Mouse (Mus musculus) cerebellum, adult 8-10 months (tissue): Measurements from ENCODE around the gene H1f0.

Experiments used
- DNase-seq: peaks from one replicate; pipeline ENCODE4 v3.0.0; 2022

Gene H1f0

DNA sequence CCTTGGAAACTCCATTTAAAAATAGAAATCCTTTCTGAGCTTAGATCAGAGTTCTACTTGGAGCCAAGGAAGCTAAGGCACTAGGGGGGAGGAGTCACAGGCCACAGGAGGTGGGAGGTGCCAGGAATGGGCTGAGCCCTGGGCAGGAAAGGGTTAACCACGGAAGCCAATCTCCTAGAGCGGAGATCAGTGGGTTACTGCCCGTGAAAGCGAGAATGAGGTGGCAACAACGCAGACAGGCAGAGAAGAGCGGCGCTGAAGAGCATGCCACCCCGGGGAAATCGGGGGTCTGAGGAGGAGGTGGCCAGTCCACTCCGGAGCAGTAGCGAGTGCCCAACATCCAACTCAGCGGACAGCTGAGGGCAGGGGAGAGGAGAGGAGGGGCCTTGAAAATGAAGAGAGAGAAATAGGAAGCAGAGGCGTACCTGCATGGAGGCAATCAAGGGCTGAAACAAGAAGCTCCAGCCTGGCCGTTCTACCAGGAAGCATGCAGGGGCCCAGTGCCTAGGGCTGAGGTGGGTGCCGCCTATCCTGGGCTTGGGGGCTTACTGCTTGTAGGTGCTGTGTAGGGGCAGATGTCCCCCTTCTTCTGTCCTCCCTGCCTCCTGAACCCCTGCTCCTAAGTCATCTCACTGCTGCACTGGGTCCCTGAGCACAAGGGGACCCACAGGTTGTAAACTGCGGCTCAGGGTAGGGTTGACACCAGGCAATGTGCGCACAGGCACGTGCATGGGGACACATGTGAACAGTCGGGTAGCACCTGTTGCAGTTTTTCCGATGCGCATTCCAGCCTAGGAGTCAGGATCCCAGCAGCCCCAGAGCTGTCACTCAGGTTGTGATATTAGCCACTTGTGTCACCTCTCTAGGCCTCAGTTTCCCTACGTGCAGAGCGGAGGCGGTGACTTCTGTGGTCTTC, 12.5 kb downstream of the H1f0 start:
- DNase-seq = no peak

DNA sequence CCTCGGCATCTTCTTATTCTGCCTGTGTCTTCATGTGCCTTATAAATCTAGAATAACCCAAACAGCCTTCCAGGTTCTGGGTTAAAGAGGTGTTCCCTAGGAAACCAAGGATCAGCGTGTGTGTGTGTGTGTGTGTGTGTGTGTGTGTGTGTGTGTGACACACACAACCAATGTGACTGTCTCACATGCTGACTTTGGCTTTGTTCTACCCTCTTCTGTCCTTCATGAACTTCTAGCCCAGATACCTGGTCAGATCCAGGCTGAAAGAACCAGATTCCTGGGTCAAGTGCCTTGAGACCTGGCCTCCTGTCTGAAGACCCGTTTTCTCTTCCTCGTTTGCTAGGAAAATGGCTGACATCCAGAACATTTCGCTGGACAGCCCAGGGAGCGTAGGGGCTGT, 13.3 kb downstream of the H1f0 start, which contains the start of gene Galr3:
Gene Galr3 (plus strand): TSS at position 301 of the 400 bp plus-strand sequence.
- no peak for DNase-seq

DNA sequence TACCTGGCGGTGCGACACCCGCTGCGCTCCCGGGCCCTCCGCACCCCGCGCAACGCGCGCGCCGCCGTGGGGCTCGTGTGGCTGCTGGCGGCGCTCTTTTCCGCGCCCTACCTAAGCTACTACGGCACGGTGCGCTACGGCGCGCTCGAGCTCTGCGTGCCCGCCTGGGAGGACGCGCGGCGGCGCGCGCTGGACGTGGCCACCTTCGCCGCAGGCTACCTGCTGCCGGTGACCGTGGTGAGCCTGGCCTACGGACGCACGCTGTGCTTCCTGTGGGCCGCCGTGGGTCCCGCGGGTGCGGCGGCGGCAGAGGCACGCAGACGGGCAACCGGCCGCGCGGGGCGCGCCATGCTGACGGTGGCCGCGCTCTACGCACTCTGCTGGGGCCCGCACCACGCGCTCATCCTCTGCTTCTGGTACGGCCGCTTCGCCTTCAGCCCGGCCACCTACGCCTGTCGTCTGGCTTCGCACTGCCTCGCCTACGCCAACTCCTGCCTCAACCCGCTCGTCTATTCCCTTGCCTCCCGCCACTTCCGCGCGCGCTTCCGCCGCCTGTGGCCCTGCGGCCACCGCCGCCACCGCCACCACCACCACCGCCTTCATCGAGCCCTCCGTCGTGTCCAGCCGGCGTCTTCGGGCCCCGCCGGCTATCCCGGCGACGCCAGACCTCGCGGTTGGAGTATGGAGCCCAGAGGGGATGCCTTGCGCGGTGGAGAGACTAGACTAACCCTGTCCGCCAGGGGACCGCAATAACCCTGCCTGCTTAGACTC, 14.7 kb downstream of the H1f0 start:
- peak; percentile 53 for DNase-seq

DNA sequence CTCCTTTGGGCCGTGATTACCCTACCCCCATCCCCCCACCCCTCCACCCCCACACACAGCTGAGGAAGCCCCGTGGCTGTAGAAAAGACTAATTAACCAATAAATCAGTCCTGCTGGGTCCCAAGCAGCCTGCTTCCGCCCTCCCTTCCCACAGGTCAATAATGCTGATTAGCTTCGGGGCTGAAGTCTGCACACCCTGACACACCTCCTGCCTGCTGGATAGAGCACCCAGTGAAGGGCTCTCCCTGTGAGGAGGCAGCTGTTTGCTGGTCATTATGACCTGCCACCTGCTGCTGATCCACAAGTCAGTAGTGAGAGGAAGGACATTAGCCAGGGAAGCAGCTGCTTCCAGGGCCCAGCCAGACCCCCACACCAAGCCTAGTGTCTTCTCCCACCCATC, 16.6 kb downstream of the H1f0 start:
- no peak for DNase-seq

DNA sequence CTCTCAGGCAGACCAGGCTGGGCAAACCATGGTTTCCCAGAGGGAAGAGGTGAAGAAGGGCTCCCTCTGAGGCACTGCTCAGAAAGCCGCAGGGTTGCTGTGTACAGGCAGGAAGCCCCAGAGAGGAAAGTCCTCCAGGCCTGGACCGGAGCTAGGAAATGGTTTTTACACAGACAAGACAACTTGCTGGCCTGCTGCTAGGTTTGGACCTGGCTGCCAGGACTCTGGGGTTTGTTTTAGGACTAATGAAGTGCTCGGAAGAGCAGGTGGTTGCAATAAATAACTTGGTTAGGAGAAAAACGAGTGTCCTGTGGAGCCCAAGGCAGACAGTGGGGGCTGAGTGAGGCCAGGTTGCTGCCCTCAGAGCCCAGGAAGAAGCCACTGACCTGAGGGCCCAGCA, 19.9 kb downstream of the H1f0 start:
- DNase-seq = no peak

DNA sequence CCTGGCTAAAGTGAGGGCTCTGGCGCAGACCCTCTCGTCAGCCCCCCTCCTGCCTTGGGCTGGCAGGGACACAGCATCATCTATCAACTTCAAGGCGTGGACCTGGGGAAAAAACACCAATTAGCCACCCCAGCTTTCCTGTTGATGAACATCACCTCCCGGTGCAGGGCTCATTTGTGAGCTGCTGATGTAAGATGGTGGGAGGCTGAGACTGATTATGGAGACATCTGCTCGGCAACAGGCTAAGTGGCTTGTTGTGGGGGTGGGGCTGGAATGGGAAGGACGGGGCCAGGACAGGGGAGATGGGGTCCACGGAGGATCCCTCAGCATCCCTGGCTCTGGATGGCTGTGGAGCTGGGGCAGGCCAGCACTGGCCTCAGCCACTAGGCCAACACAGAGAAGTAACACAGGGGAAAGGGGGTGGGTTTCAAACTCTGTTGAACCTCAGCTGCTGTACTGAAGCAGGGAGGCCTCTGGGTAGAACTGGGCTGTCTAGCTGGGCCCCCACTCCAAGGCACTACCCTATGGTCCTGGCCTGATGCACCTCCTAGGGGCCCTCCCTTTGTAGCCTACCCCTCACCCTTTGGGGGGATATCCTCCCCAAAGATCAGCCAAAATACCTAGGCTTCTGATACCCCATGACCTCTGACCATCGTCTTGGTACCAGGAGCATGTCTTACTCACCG, 22.1 kb downstream of the H1f0 start:
- no peak for DNase-seq

DNA sequence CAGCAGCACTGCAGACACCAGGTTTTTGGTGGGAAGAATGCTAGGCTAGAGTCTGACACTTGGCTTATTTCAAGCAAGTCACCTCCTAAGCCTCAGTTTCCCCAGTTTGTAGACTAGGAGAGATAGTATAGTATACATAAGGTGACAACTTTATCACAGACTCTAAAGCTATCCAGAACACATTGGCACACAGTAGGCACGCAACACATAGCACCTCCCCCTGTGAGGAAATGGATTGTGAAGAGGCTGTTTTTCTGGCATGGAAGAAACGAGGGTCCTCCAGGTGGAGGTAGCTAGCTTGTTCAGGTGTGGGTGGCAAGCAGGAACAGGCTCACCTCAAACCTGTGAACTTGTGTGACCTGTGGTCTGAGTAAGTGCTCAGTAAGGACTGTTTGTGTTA, 22.7 kb downstream of the H1f0 start:
- no peak for DNase-seq

DNA sequence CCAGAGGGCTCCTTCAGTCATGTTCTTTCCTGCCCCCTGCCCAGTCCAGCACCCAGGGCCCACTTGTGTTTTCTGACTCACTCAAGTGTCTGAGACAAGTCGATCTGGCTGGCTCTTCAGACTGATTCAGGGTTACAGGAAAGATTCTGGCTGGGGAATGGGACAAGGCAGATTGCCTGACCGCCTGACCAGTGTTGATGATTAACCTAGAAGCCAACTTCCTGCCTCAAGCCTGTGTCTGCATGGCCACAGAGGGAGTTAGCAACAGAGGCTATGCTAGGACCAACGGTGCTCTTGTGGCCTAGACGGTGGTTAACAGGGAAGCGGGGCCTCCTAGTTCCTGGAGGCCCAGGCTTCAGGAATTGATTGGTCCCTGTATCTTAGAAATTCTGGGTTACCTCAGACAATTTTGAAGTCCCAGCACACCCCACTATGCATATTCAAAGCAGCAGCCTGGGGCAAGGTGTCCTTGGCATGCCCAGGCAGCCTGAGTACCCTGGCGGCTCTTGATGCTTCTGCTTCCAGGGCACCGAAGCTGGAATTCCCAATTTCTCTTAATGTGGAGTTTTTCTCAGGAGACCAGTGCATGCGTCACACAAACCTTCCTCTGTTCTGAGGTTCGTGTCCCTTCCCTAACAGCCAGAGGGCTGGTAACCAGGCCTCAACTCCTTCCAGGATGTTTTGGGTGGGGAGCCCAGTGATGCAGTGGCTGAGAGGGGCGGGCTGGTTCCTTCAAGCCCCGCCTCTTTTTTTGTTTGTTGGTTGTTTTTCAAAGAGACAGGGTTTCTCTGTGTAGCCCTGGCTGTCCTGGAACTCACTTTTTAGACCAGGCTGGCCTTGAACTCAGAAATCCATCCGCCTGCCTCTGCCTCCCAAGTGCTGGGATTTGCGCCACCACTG, 23.5 kb downstream of the H1f0 start:
- no peak for DNase-seq

DNA sequence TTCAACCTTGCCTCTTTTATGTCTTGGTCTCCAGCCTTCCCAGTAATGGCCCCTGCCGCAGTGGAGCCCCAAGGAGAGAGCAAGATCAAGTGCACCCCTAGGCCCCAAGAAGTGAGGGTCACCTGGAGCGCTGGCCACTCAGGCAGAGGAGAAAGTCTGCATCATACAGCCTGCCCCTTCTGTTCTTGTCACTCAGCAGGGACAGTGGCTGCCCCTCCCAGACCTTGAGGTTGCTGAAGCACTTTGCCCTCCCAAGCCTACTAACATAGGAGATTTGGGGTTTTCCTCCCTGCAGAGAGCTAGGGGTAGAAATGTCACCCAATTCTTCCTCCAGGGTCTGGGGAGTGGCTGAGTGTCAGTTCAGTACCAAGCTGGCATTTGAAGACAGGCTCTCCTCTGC, 24.1 kb downstream of the H1f0 start:
- DNase-seq = no peak

DNA sequence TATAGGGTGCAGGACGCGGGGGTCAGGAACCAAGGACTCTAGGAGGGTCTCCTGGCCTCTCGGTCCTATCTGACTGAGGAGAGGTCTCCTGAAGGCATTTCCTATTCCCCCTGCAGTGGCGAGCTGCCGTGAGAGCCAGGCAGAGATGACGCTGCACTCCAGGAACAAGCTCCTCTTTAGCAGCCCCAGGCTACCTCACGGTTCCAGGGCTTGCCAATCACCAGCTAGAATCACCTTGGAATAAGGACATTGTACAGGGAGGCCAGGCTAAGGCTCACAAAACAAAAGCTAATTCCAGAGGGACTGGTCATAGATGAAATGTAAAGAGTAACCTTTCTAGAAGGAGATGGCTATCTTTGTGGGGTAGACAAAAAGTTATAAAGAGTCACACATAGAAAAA, 28.4 kb downstream of the H1f0 start:
- DNase-seq = no peak

DNA sequence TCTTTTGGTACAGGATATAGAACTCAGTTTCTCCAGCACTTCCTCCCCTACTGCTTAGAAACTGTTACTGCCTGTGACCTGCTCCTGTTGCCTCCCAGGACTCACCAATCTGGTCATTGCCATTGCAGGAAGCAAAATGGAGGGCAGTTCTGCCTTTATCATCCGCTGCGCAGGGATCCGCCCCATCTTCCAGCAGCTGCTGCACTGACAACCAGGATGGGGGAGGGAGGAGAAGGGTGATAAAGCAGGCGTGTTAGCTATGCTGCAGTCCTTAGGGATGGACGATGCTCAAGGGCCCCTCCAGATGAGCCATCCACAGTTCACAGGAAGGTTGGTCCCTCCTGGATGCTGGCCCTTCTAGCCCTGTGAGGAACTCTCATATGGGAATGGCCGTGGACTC, 29.6 kb downstream of the H1f0 start:
- no peak for DNase-seq

DNA sequence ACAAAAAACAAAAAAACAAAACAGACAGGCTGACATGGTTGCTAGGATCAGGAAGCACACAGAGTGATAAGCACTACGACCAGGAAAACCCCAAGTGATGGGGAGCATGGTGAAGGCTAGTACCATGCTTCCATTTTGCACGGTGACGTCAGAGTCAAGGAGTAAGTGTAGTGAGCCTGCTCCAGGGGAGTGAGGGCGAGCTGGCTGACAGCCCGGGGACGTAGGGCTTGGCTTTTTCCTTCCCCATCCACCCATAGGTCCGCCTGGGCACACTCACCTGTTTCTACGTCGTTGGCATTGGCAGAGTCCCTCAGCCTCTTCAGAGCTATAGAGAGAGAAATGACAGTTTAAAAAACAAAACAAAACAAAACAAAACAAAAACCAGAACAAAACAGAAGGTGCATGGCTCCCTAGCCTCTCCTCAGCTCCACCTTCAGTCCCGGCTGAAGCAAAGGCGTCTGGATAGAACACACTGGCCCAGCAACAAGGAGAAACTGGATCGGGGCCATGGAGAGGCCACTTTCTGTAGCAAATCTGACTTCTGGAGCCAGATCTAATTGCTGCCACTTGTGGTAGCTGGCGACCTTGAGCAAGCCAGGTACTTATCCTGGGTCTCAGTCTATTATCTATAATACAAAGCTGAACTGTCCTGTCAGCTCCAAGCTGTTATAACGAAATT, 32.8 kb downstream of the H1f0 start:
- no peak for DNase-seq

DNA sequence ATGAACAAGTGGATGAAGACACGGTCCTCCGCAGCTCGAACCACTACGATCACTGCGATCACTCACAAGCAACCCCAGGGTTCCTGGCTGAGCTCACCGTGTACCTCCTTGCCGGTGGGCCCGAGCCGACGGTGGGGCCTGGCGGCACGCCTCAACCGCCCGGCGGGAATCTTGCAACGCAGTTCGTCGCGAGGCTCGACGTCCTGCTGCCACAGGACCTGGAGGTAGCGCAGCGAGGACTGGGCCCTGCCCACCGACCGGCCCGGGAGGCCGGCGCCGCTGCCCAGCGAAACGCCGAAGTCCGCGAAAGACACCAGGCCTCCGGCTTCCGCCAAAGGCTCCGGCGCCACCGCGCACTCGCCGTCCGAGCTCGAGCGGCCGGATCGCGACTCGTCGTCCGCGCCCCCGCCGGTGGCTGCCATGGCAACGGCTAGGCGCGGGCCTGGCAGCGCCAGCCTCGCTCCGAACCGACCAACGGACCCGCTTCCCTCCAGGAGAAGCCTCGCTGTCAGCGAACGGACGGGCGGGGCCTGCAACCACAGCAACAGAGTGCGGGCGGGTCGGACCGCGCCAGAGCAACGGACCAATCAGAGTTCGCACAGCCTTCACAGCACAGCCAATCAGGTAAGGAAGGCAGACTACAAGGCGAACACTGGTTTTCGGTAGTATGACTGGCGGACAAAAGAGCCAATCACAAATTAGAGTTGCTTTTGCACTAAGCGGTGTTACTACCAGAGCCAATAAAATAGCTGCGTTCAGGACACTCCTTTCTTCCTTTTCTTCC, 34.3 kb downstream of the H1f0 start, which contains the start of gene Ankrd54:
Gene Ankrd54 (minus strand): TSS at position 518 of the 784 bp plus-strand sequence.
- DNase-seq = peak; percentile 96

DNA sequence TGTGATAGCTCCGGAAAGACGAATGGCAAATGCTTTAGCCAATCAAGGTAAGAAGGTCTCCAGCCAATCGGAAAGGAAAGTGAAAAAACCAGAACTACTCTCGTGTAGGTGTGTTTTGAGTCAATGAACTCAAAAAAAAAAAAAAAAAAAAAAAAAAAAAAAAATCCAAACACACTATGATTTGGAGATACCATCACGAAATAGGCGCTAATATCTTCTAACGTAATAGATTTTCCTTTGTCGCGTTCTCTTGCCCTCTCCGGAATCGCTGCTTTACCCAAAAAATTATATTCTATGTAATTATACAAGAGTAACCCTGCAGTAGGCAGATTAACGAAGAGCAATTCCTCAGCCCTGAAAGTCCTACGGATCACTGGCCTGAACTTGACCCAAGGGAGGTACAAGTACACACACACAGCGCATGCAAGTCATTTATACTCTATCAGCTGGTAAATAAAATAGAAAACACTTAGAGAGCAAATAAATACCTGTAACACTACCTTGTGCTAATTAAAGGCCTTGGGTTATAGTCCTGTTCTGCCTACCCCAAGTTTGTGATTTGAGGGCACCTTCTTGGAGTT, 35.0 kb downstream of the H1f0 start:
- DNase-seq = no peak

DNA sequence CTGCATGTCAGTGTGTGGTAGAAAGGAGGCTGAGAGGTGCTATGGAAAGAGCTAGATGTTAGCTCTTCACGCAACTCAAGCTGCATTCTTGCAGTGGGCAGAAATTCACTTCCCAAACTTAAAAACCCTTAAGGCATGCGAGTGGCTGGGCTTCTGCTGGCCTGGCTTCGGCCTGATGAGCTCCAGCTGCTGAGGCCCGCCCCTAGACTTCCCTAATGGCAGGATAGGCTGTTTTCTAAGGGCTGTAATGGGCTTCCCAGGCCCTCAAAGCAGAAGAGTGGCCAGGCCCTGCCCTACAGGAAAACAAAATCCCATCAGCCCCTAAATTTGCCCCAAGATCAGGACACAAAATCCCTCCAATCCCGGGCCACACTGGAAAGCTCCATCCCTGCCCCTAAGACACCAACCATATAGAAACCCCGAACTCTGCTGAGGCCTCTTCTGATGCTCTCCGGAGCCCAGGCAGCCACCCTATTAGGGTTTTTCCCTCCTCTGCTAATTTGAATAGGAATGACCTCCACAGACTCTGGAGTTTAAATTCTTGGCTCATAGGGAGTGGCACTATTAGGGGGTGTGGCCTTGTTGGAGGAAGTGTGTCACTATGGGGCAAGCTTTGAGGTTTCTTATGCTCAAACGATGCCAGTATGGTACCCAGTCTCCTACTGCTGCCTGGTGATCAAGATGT, 37.0 kb downstream of the H1f0 start:
- no peak for DNase-seq

DNA sequence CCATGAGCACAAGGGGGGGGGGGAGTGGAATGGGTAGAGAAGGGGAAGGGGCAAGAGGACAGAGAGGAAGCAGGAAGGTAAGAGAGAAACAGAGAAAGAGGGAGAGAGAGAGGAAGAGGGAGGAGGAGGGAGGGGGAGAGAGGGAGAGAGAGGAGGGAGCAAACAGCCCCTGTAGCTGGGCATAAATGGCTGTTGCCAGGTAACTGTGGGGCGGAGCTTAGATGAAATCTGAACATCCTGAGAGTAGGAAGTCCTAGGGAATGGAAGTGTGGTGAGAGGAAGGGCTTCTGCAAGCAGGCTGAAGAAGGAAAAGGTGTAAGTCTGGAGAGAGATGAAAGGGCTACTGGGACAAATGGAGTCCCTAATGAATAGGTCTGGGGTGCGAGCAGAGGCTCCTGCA, 38.0 kb downstream of the H1f0 start:
- no peak for DNase-seq

DNA sequence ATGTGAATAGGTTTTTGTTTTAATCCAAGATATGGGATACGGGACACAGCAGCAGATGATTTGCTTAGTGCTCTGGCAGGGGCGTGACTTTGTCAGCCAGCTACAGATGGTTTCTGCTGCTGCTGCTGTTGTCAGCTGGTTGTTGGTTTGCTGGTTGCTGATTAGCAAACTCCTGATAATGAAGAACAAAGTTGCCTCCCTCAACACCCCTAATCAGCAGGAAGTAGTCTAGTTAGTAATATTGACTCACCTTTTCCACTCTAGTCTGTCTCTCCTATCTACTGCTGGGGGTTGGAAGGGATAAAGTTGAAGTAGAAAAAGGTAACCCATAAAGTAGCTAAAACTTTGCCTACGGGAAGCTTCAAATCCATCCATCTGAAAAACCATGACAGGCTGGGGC, 39.4 kb downstream of the H1f0 start:
- no peak for DNase-seq

DNA sequence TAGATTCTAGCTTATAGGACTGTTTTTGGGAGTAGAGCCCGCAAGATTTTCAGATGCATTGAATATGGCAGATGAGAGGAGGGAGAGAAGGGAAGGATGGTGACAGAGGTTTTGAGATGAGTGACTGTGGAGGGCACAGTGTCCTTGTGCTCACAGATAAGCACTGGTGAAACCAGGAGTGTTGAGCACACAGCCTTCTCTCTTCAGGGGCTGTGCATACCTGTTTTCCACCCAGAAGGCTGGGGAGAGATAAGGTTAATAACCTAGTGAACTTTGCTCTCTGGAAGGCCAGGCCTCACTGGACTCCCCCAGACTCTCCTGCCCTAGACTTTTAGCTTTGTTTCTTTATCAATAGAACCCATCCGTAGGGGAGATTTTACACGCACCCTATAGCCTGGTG, 40.2 kb downstream of the H1f0 start:
- DNase-seq = no peak

DNA sequence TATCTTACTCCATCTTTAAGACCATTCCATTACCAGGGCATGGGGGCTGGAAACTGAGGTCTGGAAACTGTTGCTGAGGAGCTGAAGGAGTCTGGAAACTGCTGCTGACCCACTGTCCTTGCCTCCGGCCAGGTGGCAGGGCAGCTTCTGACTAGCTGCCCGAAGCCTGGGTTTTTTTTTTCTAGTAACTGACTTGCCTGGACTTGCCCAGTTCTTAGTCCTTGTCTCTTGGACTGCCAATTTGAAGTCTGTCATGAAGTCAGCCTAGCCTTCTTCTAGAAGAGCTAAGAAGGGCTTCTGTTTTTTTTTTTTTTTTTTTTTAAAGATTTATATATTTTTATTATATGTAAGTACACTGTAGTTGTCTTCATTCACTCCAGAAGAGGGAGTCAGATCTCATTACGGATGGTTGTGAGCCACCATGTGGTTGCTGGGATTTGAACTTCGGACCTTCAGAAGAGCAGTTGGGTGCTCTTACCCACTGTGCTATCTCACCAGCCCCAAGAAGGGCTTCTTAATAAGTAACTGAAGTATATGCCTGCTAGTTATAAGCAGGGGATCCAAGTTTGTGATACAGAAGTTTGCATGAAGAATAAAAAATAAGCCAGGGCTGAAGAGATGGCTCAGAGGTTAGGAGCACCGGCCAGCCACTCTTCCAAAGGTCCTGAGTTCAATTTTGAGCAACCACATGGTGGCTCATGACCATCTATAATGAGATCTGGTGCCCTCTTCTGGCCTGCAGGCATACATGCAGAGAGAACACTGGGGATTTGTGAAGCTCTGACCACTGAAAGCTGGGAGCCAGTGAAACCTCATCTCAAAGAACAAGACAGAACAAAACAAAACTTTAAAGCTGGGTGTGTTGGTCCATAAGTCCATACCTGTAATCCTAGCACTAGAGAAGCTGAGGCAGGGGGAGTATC, 43.1 kb downstream of the H1f0 start:
- DNase-seq = peak; percentile 57
